Comparison of ENCODE assay signal across 23 mouse cellular contexts in genomic region chr12:30159788-30160187, GRCm38 (mm10). TPM values are rescaled to one million over a fixed set of nuclear protein-coding genes. Genes with fewer than 3 reads are reported as not detected.
DNase-seq lines count a peak whose midpoint lies in the region; ATAC-seq and TF ChIP-seq lines count a peak whose summit lies in the region.
"Had no signal": no experiment of that assay in that cellular context is flagged by ENCODE, and none has a peak within 500 bp of the region (broad histone marks: within the 10 kb centered on the region; RNA-seq: fewer than 3 reads in every experiment).

No protein-coding gene starts in this region.

- H3K4me2 ChIP-seq in heart, embryonic 13.5 days: no peak overlapping the region
- H3K4me2 ChIP-seq in heart, embryonic 16.5 days (ENCODE audit: low read depth, low read length): no peak overlapping the region
- H3K4me2 ChIP-seq: embryonic facial prominence, embryonic 12.5 days; forebrain, embryonic 13.5 days; forebrain, embryonic 15.5 days had no signal

- WGBS in heart, embryonic 13.5 days: 74% methylated on average over 8 of the region's 8 CpGs
- 63% methylated on average over 8 of the region's 8 CpGs for WGBS in heart, adult 2 months
- 70% methylated on average over 8 of the region's 8 CpGs for WGBS in heart, embryonic 16.5 days
- WGBS in heart, embryonic 10.5 days: 81% methylated on average over 8 of the region's 8 CpGs

- no peak for DNase-seq in heart, adult 2 months
- no peak for DNase-seq in heart, embryonic 10.5 days (ENCODE audit: low spot score)
- peak; percentile 21 to 25 for DNase-seq in heart, postnatal 10 days
- no peak for DNase-seq in heart, postnatal 25 days (ENCODE audit: low spot score)
- DNase-seq: B cell, adult 2 months; cerebellum, adult 11-12 months; cerebellum, adult 2 months; cerebellum, adult 9-10 months had no signal

- no peaks in the 10 kb centered on the region for H3K79me2 ChIP-seq in heart, adult 2 months (replicated peaks; ENCODE audit: control insufficient read depth, insufficient read depth, low read length)

- H3K36me3 ChIP-seq in heart, embryonic 13.5 days: no peaks in the 10 kb centered on the region
- no peaks in the 10 kb centered on the region for H3K36me3 ChIP-seq in heart, adult 2 months (ENCODE audit: control insufficient read depth, insufficient read depth, low read length)
- no peaks in the 10 kb centered on the region for H3K36me3 ChIP-seq in heart, embryonic 16.5 days (ENCODE audit: control insufficient read depth, insufficient read depth)
- no peaks in the 10 kb centered on the region for H3K36me3 ChIP-seq in heart, embryonic 10.5 days
- H3K36me3 ChIP-seq: embryonic facial prominence, embryonic 10.5 days; embryonic facial prominence, embryonic 12.5 days; forebrain, embryonic 15.5 days; G1E had no signal

- H3K4me3 ChIP-seq in heart, embryonic 13.5 days: no peak overlapping the region
- H3K4me3 ChIP-seq in heart, adult 2 months: no peak overlapping the region
- H3K4me3 ChIP-seq in heart, embryonic 16.5 days (ENCODE audit: low read length): no peak overlapping the region
- no peak overlapping the region for H3K4me3 ChIP-seq in heart, embryonic 10.5 days
- H3K4me3 ChIP-seq: embryonic facial prominence, embryonic 10.5 days; embryonic facial prominence, embryonic 12.5 days; forebrain, embryonic 13.5 days; forebrain, embryonic 15.5 days had no signal

- no peak for ATAC-seq in heart, embryonic 13.5 days (ENCODE audit: extremely low read depth, insufficient number of reproducible peaks, low FRiP score, low TSS enrichment)
- 0 out of 2 replicates have a peak, but pooled peaks have one; percentile 38 for ATAC-seq in heart, embryonic 16.5 days (replicated peaks; ENCODE audit: extremely low read depth, insufficient read depth, low FRiP score)
- ATAC-seq: activated CD4-positive, CD25-positive, alpha-beta regulatory T cell, adult 4 months; CD4-positive, CD25-positive, alpha-beta regulatory T cell, adult 4 months; forebrain, embryonic 13.5 days; forebrain, embryonic 15.5 days; Patski had no signal

- no peak for TF ChIP-seq CTCF in heart, adult 2 months (IDR thresholded peaks at IDR 0.05)

- H3K27ac ChIP-seq in heart, embryonic 13.5 days (replicated peaks): peak overlapping the region; percentile 74
- no peak overlapping the region for H3K27ac ChIP-seq in heart, adult 2 months
- peak overlapping the region; percentile 89 for H3K27ac ChIP-seq in heart, embryonic 16.5 days (ENCODE audit: low read length)
- H3K27ac ChIP-seq in heart, embryonic 10.5 days: no peak overlapping the region
- H3K27ac ChIP-seq: embryonic facial prominence, embryonic 10.5 days; embryonic facial prominence, embryonic 12.5 days; forebrain, embryonic 13.5 days; forebrain, embryonic 15.5 days had no signal

- TF ChIP-seq POLR2A in heart, adult 2 months (IDR thresholded peaks at IDR 0.05; ENCODE audit: insufficient read depth, low read depth, low read length): no peak

- no peaks in the 10 kb centered on the region for H3K27me3 ChIP-seq in heart, embryonic 13.5 days (replicated peaks)
- H3K27me3 ChIP-seq in heart, adult 2 months (ENCODE audit: control insufficient read depth, insufficient read depth, low read length): no peaks in the 10 kb centered on the region
- H3K27me3 ChIP-seq in heart, embryonic 16.5 days (ENCODE audit: control insufficient read depth, insufficient read depth, low read length): no peaks in the 10 kb centered on the region
- no peaks in the 10 kb centered on the region for H3K27me3 ChIP-seq in heart, embryonic 10.5 days (ENCODE audit: insufficient read depth, poor library complexity, severe bottlenecking)
- H3K27me3 ChIP-seq: CH12.LX; embryonic facial prominence, embryonic 12.5 days; forebrain, embryonic 13.5 days; forebrain, embryonic 15.5 days had no signal

- TF ChIP-seq EP300 in heart, adult 2 months (IDR thresholded peaks at IDR 0.05; ENCODE audit: insufficient read depth, low read depth, low read length): no peak

- H3K4me1 ChIP-seq in heart, embryonic 13.5 days: peaks cover 23% of the 10 kb centered on the region
- peaks cover 6% of the 10 kb centered on the region; the same call in 1 of the 2 replicates for H3K4me1 ChIP-seq in heart, adult 2 months (ENCODE audit: control insufficient read depth, insufficient read depth, low read length)
- H3K4me1 ChIP-seq in heart, embryonic 16.5 days (ENCODE audit: control insufficient read depth, insufficient read depth, low read length): peaks cover 19% of the 10 kb centered on the region
- peaks cover 4% of the 10 kb centered on the region; the same call in 1 of the 2 replicates for H3K4me1 ChIP-seq in heart, embryonic 10.5 days
- H3K4me1 ChIP-seq: embryonic facial prominence, embryonic 10.5 days; embryonic facial prominence, embryonic 12.5 days; forebrain, embryonic 13.5 days; forebrain, embryonic 15.5 days had no signal

- H3K9ac ChIP-seq in heart, embryonic 13.5 days: no peak overlapping the region
- no peak overlapping the region for H3K9ac ChIP-seq in heart, adult 2 months (ENCODE audit: low read depth, low read length)
- no peak overlapping the region for H3K9ac ChIP-seq in heart, embryonic 16.5 days (ENCODE audit: low read length)
- H3K9ac ChIP-seq: embryonic facial prominence, embryonic 12.5 days; forebrain, embryonic 13.5 days; forebrain, embryonic 15.5 days had no signal

- H3K9me3 ChIP-seq in heart, embryonic 13.5 days: 0 out of 2 replicates have a peak, but pooled peaks cover 3% of the 10 kb centered on the region
- H3K9me3 ChIP-seq in heart, embryonic 16.5 days (replicated peaks; ENCODE audit: control insufficient read depth, low read length): no peaks in the 10 kb centered on the region
- 0 out of 2 replicates have a peak, but pooled peaks cover 3% of the 10 kb centered on the region for H3K9me3 ChIP-seq in heart, embryonic 10.5 days
- H3K9me3 ChIP-seq: embryonic facial prominence, embryonic 10.5 days; embryonic facial prominence, embryonic 12.5 days; forebrain, embryonic 13.5 days; forebrain, embryonic 15.5 days had no signal

- intact Hi-C loops in heart, adult 2 months (cut with DNase I): no loop called here
- intact Hi-C loops in heart, postnatal 10 days (cut with DNase I): loop anchor here (1.0 kb wide), 1 partner anchor 83 kb away; no protein-coding TSS in a partner anchor
- intact Hi-C loops in heart, postnatal 25 days (cut with DNase I): no loop called here

RNA-seq across cellular contexts. Expression of gene Tpo, which starts 27.4 kb away (rescaled TPM):
- polyA plus RNA-seq in heart, embryonic 13.5 days (2015; fragmentation: Nextera tagmentation; extraction: Ambion mirVana): 0.08 TPM in 1 of 2 replicates, not detected in the other
- total RNA-seq in heart, adult 2 months (2021): not detected
- not detected in 2 replicates for polyA plus RNA-seq in heart, adult 2 months (2012; rRNA removed)
- polyA plus RNA-seq in heart, embryonic 16.5 days (2015; fragmentation: Nextera tagmentation; extraction: Ambion mirVana): not detected in 2 replicates
- polyA plus RNA-seq in heart, embryonic 10.5 days (2016; fragmentation: Nextera tagmentation; extraction: Ambion mirVana): not detected in 2 replicates
- not detected for total RNA-seq in heart, postnatal 10 days (2021)
- not detected for total RNA-seq in heart, postnatal 25 days (2021)
- total RNA-seq: adrenal gland, adult 18-20 months; adrenal gland, postnatal 14 days; adrenal gland, postnatal 36 days; CH12.LX had no signal
- polyA plus RNA-seq: activated CD4-positive, CD25-positive, alpha-beta regulatory T cell, adult 4 months; CD4-positive, CD25-positive, alpha-beta regulatory T cell, adult 4 months; embryonic facial prominence, embryonic 10.5 days; forebrain, embryonic 11.5 days; forebrain, embryonic 13.5 days; G1E; Patski had no signal

Comparison
In these comparisons a context has a peak if more than half of its experiments do, and no peak if none do; other contexts are left out.
1. H3K27ac ChIP-seq: peak in heart, embryonic 13.5 days (single experiment) and heart, embryonic 16.5 days (single experiment); none in heart, adult 2 months (single experiment) and heart, embryonic 10.5 days (single experiment).
2. DNase-seq: peak in heart, postnatal 10 days (2 of 2); none in heart, adult 2 months (0 of 2), heart, embryonic 10.5 days (single experiment) and heart, postnatal 25 days (single experiment).